Mouse (Mus musculus): Measurements from ENCODE around the gene Abca4.
A peak's percentile ranks its signal among the peaks of the same experiment; 100 is the strongest.
"Not testable (repeated sequence)": the region's sequence is repeated elsewhere in the genome, so short reads cannot be mapped to it uniquely, and the experiment has no call there.

The Abca4 gene

DNA sequence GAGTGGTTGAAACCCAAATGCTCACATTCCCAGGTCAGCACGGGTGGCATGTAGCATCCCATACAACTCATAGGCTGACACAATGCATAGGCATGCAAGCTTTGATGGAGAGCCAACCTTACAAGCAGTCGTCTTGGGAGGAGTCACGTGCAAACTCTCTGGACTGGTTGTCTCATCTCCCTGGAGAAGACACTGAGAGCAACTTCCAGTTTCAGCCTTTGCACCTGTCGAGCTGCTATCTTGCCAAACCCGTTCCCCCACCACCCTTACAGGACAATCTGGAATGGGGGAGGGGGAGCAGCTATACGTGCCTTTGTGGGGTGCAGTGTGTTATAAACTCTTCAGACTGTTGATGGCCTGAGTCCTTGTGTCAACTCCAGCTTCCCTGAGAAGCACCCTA lies 4.9 kb downstream of the Abca4 start:
- no peak for DNase-seq (ENCODE audit: extremely low spot score, low spot score)

DNA sequence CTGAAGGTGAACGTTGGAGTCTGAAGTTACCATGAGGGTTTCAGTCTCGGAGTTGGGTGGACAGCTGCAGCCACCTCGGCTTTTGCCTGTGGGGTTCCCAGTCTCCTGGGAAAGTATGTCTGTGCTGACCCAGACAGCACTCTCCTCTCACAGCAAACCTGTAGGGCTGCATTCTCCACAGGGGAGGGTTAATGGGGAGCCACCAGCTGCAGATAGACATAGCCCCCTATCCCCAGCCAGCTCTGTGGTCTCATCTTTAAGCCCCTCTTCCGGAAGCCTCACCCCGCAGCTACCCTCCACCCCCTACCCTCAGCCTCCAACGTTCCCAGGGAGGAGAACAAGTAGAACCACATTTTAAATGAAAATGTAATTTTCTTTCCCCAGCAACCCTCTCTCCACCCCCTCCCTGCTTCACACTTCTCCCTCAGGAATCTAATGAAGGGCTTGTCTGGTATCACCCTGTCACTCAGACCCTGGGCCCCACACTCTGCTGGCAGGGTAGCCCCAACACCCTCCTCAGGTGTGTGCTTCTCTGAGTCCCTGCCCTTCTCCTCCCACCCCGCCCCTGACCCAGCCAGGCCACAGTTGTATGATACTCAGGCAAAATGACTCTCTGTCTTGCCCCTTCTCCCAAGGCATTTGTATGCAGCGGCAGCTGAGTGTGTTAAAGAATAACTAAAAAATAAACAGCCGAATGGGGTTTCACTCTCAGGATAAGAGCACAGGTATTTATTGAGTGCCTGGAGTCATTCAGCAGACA lies 14.4 kb downstream of the Abca4 start:
- no peak for DNase-seq (ENCODE audit: extremely low spot score, low spot score)

DNA sequence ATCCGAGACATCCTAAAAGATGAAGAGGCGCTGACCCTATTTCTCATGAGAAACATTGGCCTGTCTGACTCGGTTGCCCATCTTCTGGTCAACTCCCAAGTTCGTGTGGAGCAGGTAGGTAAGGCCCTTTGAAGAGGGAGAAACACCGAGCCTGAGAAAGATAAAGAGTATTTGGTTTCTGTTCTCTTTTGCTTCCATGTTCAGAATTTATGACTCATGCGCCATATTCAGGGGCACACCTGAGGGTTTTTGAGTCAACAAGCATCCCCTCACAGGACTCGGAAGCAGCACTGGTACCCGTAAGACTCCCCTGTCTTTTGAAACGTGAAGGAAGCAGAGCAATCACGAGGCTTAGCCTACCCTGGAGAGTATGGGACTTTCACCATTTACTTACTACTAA lies 18.3 kb downstream of the Abca4 start:
- no peak for DNase-seq (ENCODE audit: extremely low spot score, low spot score)

DNA sequence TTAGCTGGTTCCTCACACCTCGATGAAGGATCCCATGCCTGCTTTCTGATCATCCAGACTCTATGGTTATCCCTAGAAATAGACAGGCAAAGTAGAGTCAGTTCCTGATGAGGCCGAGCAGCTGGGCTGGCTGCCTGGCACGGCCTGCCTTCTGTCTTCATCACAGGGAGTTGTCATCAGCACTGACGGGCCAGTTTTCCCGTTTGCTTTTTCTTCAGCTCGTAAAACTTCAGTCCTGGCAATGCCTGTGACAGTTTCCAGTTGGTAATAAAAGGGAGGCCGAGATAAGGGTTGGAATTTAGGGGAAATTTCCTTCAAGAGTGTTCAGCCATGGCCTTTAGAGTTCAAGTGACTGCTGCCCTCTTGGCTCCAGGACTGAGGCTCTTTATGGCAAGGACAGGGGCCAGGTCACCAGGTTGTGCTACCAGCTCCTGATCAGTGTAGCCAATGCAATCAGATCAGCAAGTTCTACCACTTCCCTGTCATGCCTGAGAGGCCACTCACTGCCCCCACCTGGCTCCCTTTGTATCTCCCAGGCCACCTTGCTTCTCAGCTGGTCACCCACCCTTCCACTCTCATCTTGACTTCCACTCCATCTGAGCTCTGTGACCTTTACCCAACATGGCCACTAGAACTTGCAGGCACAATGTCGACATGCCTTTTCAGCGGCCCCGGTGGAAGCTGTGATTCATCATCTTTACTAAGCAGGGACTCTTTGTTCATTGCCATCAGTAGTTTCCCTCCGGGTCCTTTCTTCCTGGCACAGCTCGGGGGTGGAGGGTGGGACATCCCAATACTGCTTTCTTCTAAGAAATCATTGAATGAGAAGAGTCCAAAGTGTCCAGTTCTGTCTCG lies 20.5 kb downstream of the Abca4 start:
- no peak for DNase-seq (ENCODE audit: extremely low spot score, low spot score)

DNA sequence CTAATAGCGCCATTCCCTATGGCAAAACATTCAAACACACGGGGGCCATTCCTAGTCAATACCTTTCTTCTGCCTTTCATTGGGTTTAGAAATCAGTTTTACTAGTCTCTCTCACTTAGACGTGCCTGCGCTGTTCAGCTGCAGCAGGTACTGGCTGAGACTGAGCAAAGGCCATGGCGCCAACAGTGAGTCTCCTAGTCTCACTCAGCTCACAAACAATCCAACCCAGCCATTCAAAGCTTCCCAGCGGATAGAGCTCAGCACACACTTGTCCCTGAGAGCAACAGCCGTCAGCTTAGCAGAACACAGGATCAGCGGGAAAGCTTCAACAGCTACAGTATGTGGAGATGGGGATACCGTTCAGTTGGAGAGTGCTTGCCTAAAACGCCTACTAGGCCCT lies 27.5 kb downstream of the Abca4 start:
- DNase-seq (ENCODE audit: extremely low spot score, low spot score): no peak

DNA sequence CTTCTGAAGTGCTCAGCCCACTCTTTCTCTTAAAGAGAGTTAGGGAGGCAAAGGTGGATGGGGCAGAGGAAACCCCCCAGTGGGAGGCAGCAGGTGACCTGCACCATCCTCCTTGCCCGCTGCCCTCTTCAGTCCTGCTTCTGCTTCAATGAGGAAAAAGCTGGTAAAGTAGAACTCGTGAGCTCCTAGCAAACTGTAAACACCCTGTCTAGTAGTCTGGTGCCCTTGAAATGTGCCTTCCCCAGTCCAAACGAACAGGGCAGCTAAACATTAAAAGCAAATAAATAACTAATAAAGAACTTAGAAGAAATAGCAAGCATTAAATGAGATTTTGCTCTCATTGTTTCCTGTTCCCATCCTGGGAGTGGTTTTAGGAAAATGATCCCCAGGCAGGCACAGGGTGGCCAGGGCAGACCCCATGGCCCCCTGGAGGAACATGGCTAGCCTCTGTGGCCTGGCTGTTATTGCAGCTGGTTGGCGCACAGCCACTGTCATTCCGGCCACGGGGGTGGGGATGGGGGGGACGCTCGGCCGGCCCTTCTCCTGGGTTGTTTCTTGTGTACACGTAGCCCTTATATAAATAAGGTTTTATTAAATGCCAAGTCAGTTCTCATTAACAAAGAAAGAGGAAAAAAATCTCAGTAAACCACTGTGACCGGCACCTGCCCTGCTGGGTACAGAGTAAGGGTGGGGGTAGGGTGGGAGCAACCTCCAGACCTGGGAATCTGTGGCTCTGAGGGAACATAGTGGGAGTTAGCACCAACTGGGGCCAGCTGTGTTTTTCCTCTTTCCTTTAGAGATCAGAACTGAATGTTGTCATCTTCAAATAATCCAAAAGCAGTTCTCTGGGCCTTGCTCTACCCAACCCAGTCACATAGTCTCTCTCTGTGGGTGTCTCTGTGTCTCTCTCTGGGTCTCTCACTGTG lies 28.7 kb downstream of the Abca4 start:
- no peak for DNase-seq (ENCODE audit: extremely low spot score, low spot score)

DNA sequence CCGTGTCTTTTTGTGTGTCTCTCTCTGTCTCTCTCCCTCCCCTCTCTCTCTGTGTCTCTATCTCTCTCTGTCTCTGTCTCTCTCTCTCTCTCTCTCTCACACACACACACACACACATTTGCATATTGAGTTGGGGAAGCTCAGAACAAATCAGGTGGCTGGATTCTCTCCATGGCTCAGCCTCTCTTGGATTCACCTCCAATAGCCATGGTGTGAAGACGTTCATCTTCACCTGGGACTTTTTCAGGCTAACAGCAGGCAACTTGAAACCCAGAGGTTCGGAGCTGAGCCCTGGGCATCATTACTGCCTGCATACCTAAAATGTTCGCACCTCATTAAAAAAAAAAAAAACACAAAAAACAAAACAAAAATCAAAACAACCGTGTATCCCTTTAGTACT lies 29.4 kb downstream of the Abca4 start:
- no peak for DNase-seq (ENCODE audit: extremely low spot score, low spot score)

DNA sequence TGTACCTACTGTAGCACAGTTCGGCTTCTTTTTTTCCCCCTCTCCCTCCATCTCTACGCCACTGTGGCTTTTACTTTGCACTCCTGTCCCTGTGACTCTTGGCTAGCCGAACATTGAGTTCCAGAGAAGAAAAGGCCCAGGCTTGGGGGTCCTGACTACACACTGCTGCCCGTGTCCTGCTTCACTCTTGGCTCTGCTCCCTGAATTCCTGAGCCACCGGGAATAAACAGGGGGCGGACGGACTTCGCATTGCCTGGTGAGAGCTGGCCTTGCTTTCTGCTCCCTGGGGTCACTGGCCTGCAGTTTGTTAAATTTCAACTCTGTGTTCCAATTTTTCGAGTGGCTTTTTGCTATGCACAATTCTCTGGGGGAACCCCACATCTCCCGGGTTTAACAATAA lies 30.1 kb downstream of the Abca4 start:
- no peak for DNase-seq (ENCODE audit: extremely low spot score, low spot score)

DNA sequence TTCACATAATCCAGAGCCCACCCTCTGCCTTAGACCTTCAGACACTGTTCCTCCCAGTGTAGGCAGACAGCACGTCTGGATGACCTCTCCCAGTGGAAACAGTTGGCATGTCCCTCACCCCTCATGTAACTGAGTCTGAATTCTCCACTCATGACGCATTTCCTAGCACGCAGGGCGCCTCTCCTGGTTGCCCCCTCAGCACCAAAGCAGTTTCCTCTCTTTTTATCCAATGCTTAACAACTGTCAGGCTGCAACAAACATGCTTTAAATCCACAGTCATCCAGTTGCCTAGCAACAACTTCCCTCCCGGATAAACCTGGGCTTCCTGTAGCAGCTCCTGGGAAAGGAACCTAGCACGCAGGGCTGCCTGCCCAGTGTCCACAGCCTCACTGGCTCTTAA lies 33.9 kb downstream of the Abca4 start:
- DNase-seq (ENCODE audit: extremely low spot score, low spot score): no peak

DNA sequence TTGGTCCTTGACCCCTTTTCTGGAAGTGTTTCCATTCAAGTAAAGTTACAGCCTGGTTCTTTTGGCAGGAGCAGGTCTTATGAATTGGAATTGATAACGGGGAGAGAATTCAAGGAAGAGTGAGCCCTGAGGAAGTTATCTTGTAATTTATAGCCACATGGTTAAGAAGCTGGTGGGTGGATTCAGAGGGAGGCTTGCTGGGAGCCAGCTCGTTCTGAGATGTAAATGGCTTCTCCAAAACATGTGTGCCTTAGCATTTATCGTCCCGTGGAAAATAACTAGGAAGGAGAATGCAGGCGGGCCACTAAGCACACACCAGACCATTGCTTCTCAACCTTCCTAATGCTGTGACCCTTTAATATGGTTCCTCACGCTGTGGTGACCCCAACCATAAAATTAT lies 34.9 kb downstream of the Abca4 start:
- DNase-seq (ENCODE audit: extremely low spot score, low spot score): no peak

DNA sequence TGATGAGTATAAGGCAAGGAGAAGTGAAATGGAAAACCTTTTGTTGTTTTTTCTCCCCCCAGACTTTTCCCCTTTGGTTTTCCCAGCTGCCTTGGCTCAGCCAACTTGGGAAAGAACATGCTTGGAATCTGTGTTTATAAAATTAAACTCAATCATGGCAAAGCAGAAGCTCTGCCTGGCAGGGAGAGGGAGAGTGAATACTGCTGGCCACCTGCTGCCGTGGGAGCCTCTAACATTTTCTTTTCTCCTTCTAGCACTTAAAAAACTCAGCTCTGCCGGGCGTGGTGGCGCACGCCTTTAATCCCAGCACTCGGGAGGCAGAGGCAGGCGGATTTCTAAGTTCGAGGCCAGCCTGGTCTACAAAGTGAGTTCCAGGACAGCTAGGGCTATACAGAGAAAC lies 37.4 kb downstream of the Abca4 start:
- DNase-seq (ENCODE audit: extremely low spot score, low spot score): not testable (repeated sequence)

DNA sequence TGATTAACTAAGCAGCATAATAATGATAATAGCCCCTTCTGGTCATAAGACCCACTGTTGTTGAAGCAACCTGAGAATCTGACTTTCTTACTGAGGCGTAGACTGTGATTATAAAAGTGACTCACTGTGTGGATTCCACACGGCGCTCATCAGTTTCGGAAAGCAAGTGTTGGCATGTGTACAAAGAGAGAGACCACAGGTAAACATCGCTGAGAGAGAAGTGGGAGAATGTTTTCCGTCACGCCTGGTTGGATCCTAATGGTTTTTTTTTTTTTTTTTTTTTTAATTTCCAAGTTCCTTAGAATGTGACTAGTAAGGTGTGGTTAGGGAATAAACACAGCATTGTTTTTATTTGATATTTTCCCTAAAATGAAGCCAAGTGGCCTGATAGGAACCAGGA lies 38.1 kb downstream of the Abca4 start:
- no peak for DNase-seq (ENCODE audit: extremely low spot score, low spot score)

DNA sequence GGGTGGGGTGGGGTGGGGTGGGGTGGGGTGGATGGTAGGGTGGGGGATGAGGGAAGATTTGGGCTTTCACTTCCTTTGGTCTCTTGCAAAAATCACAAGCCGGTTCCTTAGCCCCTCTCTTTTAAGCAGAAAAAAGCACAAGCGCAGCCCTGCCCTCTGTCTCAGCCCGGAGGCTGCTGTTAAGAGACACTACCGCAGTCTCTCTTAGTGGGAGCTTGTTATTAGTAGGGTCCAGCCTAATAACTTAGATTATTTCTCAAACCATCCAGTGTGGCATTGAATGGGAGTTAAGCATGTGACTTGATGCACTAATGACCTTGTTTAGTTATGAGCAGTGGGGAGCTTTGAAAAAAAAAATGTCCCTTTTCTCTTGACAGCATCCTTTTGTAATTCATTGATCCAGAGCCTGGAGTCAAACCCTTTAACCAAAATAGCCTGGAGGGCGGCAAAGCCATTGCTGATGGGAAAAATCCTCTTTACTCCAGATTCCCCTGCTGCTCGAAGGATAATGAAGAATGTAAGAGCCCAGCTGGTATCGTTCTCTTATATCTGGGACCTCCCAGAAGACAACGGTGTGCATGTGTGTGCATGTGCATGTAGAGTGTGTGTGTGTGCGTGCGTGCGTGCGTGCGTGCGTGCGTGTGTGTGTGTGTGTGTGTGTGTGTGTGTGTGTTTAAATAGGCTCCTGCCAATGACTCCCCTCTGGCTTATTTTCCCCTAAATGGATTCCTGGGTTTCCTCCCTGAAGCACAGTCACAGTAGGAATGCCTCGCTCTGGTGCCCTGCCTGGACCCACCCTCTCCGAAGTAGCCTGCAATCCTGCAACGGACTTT lies 41.1 kb downstream of the Abca4 start:
- no peak for DNase-seq (ENCODE audit: extremely low spot score, low spot score)

DNA sequence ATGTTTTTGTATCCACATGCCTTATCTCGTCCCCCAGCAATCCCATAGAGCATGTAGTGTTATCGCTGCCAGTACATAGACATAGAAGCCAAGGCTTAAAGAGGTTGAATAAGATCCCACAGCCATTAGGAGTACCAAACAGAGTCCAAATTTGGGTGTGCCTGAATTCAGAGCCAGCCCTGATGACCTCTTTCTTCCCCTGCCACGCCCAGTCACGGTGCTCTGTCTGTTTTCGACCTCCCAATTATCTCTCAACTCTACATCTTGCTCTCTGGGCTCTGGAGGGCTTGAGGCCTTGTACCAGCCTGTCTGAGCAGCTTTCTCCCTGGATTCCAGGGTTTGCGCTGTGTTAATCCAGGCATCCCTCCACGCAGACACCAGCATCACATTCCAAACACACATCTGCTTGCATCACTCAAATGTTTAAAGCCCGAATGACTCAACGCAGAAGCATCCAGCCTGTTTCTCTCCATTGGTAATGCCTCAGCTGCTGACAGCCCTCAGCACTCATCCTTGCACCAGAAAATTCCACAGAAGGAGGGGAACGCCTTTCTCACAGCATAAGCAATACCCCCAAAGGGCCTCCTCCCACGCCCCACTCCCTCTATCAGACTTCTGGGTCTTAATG lies 43.9 kb downstream of the Abca4 start:
- DNase-seq (ENCODE audit: extremely low spot score, low spot score): no peak

DNA sequence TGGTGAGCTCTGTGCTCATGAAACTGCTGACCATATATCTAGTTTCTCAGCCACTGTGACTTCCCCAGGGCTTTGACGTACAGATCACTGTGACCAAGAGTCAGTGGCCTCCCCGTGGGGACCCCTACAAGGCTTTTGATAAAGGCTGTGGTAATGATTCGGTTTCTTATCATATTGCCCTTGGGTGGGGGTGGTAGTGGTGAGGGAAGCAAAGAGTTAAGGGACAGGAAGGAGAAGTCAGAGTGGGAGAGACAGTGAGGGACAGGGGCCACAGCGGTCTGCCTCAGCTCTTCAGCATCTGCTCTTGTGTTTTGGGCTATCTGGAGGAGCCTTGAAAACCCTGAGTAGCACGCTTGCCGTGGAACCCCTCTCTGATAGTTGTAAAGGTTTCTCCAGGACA lies 46.1 kb downstream of the Abca4 start:
- DNase-seq (ENCODE audit: extremely low spot score, low spot score): no peak

DNA sequence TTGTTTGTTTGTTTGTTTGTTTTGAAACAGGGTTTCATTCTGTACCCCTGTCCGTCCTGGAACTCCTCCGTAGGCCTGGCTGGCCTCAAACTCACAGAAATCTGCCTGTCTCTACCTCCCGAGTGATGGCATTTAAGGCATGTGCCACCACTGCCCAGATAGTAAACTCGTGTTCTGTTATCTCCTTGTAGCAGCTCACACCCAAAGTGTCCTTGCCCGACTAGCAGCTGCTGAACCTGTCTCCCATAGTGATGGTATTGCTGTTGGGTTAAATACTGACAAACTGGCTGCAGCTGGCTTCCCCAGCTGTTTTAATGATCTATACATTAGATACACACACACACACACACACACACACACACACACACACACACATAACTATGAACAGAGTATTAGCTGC lies 55.5 kb downstream of the Abca4 start:
- DNase-seq (ENCODE audit: extremely low spot score, low spot score): no peak

DNA sequence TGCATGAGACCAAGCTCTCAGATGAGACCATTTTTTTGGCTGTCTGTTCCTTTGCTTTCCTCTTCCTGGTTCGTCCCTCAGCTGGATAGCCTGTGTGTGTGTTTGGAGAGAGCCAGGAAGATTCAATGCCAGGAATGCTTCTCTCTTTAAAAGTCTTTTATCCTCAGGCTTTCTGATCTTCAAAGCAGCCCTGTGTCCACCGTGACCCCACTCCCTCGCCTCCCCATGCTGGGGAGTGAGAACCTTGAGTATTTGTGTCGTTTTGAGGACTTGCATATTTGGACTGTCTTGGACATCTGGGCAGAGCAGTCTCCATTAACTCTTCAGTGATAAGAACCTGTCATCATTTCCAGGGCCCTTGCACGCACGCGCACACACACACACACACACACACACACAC lies 57.8 kb downstream of the Abca4 start:
- DNase-seq (ENCODE audit: extremely low spot score, low spot score): no peak

DNA sequence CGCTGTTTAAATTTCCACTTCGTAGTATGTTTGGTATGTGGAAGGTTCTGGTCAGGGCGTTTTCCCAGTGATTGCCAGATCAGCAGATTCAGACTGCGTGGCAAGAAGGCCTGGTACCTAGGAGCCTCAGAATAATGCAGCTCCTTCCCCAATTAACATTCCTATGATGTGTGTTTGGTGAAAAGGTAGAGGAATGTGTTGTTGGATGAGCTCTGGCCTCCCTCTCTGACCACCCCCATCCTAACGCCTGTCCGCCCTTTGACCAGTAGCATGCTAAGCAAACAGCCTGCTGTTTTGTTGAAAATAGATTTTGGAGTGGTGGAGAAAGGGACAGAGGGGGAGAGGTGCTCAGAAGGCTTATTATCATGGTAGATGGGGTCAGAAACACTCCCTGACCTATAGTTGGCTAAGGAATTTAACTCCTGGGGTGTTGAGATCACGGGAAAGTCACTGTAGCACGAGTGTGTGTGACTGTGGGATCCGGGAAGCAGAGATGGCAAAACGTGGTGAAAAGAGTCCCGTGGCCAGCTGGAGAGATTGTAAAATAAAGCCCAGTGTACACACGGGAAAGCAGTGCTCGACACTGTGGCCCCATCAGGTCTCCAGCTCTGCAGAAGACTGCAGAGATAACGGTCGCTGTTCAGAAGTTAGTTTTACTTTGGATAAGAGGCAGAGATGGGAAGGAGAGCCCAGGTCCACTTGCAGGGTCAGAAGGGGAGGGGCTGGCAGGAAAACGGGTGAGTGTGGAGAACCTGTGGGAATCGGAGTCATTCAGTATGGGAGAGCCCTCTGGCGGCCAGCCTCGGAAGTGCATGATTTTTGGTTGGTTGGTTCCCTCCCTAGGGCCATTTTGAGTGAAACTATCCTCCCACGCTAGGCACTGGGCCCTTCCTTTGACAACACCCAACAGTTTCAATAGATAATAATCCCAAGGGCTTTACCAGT lies 59.9 kb downstream of the Abca4 start:
- peak; percentile 90 for DNase-seq (ENCODE audit: extremely low spot score, low spot score)

DNA sequence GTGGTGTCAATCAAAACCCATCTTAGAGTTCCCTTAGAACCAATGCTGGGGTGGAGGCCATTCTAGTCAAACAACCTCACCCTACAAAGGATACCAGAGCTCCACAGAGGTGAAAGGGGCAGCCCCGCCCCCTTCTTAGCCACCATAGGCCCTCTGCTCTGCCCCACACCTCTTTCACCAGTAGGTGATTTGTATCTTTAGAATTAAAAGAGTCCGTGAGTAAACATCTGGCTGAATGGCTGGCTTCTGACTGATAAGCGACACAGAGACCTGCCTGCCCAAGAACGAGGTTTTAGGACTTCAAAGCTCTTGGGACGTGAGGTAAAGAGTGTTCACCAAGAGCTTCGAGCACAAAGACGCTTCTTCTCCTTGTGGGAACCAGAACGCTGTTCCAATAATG lies 62.7 kb downstream of the Abca4 start:
- DNase-seq (ENCODE audit: extremely low spot score, low spot score): no peak
